Mouse (Mus musculus) gastrocnemius, postnatal 25 days (tissue): ENCODE measurements at regions not wholly inside any gene's neighbourhood (a gene's known extent, or its start where the extent isn't known, plus 50 kb on each side); places are given as distances from the start of the nearest gene placed in this dataset.

ENCODE experiments used
- DNase-seq: peaks from one replicate; pipeline ENCODE4 v3.0.0; 2022

- DNase-seq = no peak
These were observed 199.7 kb upstream of the Gm9008 start for GRCm38 (mm10) chr6:76697146-76697891.

GRCm38 (mm10) chr6:76688831-76689230 is 191.2 kb upstream of the Gm9008 start:
- DNase-seq = no peak

- DNase-seq = no peak
These were observed 142.0 kb upstream of the Gm9008 start for GRCm38 (mm10) chr6:76639583-76639982.

DNA sequence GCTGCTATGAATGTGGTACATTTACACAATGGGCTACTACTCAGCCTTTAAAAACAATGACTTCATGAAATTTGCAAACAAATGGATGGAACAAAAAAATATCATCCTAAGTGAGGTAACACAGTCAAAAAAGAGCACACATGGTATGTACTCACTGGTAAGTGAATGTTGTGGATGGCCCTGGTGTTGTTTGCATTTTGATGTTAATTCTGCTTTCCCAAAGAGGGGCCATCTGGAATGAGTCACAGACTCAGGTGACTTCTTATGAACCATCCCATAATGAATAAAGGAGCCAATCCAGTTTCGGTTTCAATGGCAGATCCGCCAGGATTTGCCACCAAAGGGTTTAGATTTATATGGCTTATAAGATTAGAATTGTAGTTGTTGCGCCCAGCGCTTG is 130.8 kb upstream of the Gm9008 start:
- no peak for DNase-seq

DNA sequence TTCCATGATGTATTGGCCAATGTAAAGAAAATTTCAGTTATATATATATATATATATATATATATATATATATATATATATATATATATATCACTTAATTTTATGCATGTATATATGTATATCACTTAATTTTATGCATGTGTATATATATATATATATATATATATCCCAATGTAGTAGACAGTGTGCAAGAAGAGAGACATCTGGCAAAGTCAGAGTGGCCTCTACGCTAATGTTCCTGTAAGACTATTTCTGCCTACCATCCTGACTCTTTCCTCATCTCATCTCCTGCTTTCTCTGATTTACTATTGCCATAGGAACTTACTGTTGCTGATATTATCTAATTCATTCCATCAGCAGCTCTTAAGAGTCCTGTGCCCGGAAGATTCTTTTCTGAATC is 123.9 kb upstream of the Gm9008 start:
- no peak for DNase-seq

DNA sequence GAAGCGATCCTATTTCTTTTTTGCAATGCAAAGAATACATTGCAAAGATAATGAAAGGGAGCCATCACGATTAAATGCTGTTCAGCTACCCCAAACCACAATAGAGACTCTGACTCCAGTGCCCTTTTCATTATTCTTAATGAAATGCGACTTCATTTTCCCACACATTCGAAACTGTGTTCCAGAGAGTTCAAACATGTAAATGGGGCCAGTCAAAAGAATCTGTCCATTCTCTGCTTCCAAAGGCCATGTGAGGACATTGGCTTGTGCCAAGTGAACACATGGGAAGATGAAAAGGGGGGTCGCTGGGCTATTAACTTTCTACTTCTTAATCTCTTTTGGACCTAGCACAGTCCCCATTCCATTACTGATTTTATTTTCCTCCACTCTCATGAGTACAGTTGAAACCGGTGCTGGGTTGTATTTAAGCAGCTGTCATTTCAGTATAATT is 123.2 kb upstream of the Gm9008 start:
- DNase-seq = peak; percentile 6
